Comparison of ENCODE assay signal across 7 mouse cellular contexts in genomic region chr17:25808789-25809605, GRCm38 (mm10). TPM values are rescaled to one million over a fixed set of nuclear protein-coding genes. Genes with fewer than 3 reads are reported as not detected.
DNase-seq lines count a peak whose midpoint lies in the region; ATAC-seq lines count a peak whose summit lies in the region.

Fbxl16 (plus strand) TSS chr17:25809085.

- H3K4me3 ChIP-seq in intestine, embryonic 15.5 days (replicated peaks), result peak within 1 kb of the TSS; percentile 66
- H3K4me3 ChIP-seq in stomach, embryonic 15.5 days (replicated peaks), result peak within 1 kb of the TSS; percentile 66

- no peaks in the 10 kb centered on the region for H3K36me3 ChIP-seq in intestine, embryonic 15.5 days
- H3K36me3 ChIP-seq in stomach, embryonic 15.5 days, result no peaks in the 10 kb centered on the region

- peak within 1 kb of the TSS; percentile 54 for H3K9ac ChIP-seq in intestine, embryonic 15.5 days
- H3K9ac ChIP-seq in stomach, embryonic 15.5 days, result peak within 1 kb of the TSS; percentile 22

- H3K4me1 ChIP-seq in intestine, embryonic 15.5 days (replicated peaks), result peaks cover 16% of the 10 kb centered on the region
- peaks cover 9% of the 10 kb centered on the region; the same call in 1 of the 2 replicates for H3K4me1 ChIP-seq in stomach, embryonic 15.5 days

- no peaks in the 10 kb centered on the region; the same call in 1 of the 2 replicates for H3K9me3 ChIP-seq in intestine, embryonic 15.5 days
- H3K9me3 ChIP-seq in stomach, embryonic 15.5 days, result no peaks in the 10 kb centered on the region

- DNase-seq in adrenal gland, adult 8-10 months, result peak; percentile 83
- peak; percentile 96 to 97 for DNase-seq in cerebellum, postnatal 10 days
- peak; percentile 90 to 92 for DNase-seq in frontal cortex, postnatal 36 days (ENCODE audit: low spot score in 2 of 2)
- DNase-seq in left cerebral cortex, postnatal 14 days (ENCODE audit: low spot score in 2 of 2), result peak; percentile 90 to 94
- DNase-seq in mesoderm, embryonic 11.5 days (ENCODE audit: low read depth, low spot score), result peak; percentile 89

- intact Hi-C loops in left cerebral cortex, postnatal 14 days (cut with DNase I), result no loop called here

- H3K27me3 ChIP-seq in intestine, embryonic 15.5 days (replicated peaks), result peaks cover 39% of the 10 kb centered on the region
- peaks cover 49% of the 10 kb centered on the region for H3K27me3 ChIP-seq in stomach, embryonic 15.5 days (replicated peaks)

- peak within 1 kb of the TSS; percentile 56 for H3K27ac ChIP-seq in intestine, embryonic 15.5 days
- peak within 1 kb of the TSS; percentile 16; the same call in 1 of the 2 replicates for H3K27ac ChIP-seq in stomach, embryonic 15.5 days

- WGBS in intestine, embryonic 15.5 days, result under 1% methylated on average over 85 of the region's 100 CpGs
- WGBS in stomach, embryonic 15.5 days, result under 1% methylated on average over 90 of the region's 100 CpGs

- peak; percentile 90 for ATAC-seq in intestine, embryonic 15.5 days
- ATAC-seq in stomach, embryonic 15.5 days (ENCODE audit: insufficient read depth, low FRiP score, low read depth), result peak; percentile 83

- peak within 1 kb of the TSS; percentile 99 for H3K4me2 ChIP-seq in intestine, embryonic 15.5 days (replicated peaks)
- H3K4me2 ChIP-seq in stomach, embryonic 15.5 days, result peak within 1 kb of the TSS; percentile 98

RNA-seq across cellular contexts. Expression of gene Fbxl16, which starts in this region (rescaled TPM):
- 10 to 100 TPM; 37.9 to 62.9 (median 43.0) TPM for total RNA-seq in adrenal gland, adult 8-10 months (2022)
- polyA plus RNA-seq in intestine, embryonic 15.5 days (2015; fragmentation: Nextera tagmentation; extraction: Ambion mirVana), result 3.1 and 4.1 TPM in 2 replicates
- total RNA-seq in left cerebral cortex, postnatal 14 days (2021), result 100 to 1,000 TPM; 460 to 479 TPM
- 4.1 and 4.6 TPM in 2 replicates for polyA plus RNA-seq in stomach, embryonic 15.5 days (2015; fragmentation: Nextera tagmentation; extraction: Ambion mirVana)

Comparison
In these comparisons a context has a peak if more than half of its experiments do, and no peak if none do; other contexts are left out.
1. Peak in every context shown above with its lines: DNase-seq, ATAC-seq, H3K4me3 ChIP-seq and H3K27ac ChIP-seq.
2. RNA of gene Fbxl16 (total RNA-seq): 460 to 479 TPM in left cerebral cortex, postnatal 14 days; 37.9 to 62.9 TPM in adrenal gland, adult 8-10 months; every median in the first group is over 4 times any median in the second.